Mouse (Mus musculus): ENCODE measurements around the gene Entpd1.

Gene Entpd1

GRCm38 (mm10) chr19:40628950-40629349 lies 16.8 kb downstream of the Entpd1 start:
- DNase-seq (ENCODE audit: extremely low spot score, low spot score): no peak

- no peak for DNase-seq (ENCODE audit: extremely low spot score, low spot score)
Measured at GRCm38 (mm10) chr19:40630096-40630495, 17.9 kb downstream of the Entpd1 start.

- no peak for DNase-seq (ENCODE audit: extremely low spot score, low spot score)
Measured at GRCm38 (mm10) chr19:40630606-40631005, 18.4 kb downstream of the Entpd1 start.

GRCm38 (mm10) chr19:40632193-40632592 lies 20.0 kb downstream of the Entpd1 start:
- DNase-seq (ENCODE audit: extremely low spot score, low spot score): no peak

- no peak for DNase-seq (ENCODE audit: extremely low spot score, low spot score)
Measured at GRCm38 (mm10) chr19:40632668-40633067, 20.5 kb downstream of the Entpd1 start.

GRCm38 (mm10) chr19:40633144-40633543 lies 21.0 kb downstream of the Entpd1 start:
- DNase-seq (ENCODE audit: extremely low spot score, low spot score): no peak

- DNase-seq (ENCODE audit: extremely low spot score, low spot score): no peak
Measured at GRCm38 (mm10) chr19:40637091-40637490, 24.9 kb downstream of the Entpd1 start.

- no peak for DNase-seq (ENCODE audit: extremely low spot score, low spot score)
Measured at GRCm38 (mm10) chr19:40637601-40638000, 25.4 kb downstream of the Entpd1 start.

DNA sequence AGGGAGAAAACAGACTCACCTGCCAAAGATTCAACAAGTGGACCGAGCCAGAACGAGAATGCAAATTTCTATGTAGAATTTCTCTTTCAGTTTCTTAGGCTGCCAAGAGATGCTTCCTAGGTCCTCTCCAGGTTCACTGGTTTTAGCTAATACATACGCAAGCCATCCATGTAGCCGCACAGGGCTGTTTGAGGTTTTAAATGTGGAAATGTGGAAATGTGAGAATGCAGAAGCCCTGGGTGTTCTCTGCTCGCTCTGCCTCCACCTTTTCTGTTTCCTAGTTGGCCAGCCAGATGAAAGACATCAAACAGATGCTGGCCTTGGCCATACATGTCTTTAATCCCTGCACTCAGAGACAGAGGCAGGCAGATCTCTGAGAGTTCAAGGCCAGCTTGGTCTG lies 26.4 kb downstream of the Entpd1 start:
- DNase-seq (ENCODE audit: extremely low spot score, low spot score): no peak

- no peak for DNase-seq (ENCODE audit: extremely low spot score, low spot score)
Measured at GRCm38 (mm10) chr19:40639729-40640304, 27.7 kb downstream of the Entpd1 start.

DNA sequence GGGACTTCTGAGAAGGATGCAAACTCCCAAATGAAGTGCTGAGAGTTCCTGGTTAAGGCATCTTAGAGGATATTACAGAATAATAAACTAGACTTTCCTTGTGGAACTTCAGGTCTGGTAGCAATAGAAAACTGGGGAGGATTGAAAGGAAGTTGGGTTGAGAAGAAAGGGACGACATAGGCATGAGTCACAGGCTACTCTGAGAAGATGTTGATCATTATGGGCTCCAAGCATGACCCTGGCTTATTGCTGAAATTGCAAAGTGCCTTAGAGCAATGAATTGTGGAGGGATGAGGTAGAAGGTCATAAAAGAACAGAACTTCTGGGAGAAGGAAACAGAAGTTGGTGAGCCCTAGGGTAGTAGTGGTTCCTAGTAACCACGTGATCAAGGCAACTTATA lies 28.6 kb downstream of the Entpd1 start:
- no peak for DNase-seq (ENCODE audit: extremely low spot score, low spot score)

DNA sequence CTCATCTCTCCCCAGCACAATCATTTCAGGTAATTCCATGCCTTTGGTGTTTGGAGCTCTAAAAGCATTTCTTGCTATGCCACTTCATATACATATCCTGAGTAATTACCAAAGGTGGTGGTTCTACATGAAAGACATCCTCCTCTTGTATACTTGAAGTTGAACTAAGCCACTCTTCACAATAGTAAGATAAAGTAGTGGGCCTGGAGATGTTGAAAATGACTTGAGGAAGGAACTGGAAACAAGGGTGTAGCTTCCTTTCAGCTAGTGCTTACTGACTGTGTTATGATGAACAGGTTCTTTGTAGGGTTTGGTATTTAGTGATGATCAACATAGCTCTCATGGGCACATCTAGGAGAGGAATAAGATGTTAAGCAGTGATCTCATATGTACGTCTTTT lies 31.7 kb downstream of the Entpd1 start:
- no peak for DNase-seq (ENCODE audit: extremely low spot score, low spot score)

GRCm38 (mm10) chr19:40646379-40646778 lies 34.2 kb downstream of the Entpd1 start:
- no peak for DNase-seq (ENCODE audit: extremely low spot score, low spot score)

GRCm38 (mm10) chr19:40647319-40648158 lies 35.4 kb downstream of the Entpd1 start:
- no peak for DNase-seq (ENCODE audit: extremely low spot score, low spot score)

DNA sequence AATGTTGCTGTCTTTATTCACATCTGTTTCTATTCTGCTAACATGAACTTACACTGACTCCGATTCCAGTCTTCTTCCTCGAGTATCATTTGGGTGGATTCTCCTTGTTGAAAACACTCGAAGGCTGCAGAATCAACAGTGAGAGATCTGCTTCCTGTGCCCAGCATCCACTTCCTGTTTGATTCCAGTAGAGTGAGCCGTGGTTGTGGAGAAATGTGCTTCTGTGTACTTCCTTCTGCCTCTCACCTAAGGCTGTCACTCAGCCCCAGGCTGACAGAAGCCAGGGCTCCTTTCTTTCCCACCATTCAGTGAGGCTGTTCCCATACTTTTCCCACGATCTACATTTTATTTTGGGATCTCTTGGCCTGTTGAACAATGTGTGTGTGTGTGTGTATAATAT lies 37.9 kb downstream of the Entpd1 start:
- no peak for DNase-seq (ENCODE audit: extremely low spot score, low spot score)

DNA sequence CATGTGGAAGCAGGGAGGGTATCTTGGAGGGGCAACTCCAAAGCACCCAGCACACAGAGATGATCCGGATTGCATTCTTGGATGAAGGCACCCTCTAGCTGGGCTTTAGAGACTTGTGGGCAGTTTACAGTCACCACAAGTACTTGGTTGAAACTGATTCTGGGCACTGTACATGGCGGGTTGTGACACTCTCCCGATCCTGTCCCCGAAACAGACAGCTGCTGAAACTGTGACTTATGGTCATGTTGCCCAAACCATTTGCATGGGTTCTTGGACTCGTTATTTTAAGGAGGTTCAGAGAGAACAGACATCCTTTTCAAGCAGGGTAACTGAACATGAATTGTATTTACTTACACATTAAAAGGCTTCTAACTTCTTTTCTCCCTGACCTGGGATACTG lies 44.0 kb downstream of the Entpd1 start:
- no peak for DNase-seq (ENCODE audit: extremely low spot score, low spot score)

DNA sequence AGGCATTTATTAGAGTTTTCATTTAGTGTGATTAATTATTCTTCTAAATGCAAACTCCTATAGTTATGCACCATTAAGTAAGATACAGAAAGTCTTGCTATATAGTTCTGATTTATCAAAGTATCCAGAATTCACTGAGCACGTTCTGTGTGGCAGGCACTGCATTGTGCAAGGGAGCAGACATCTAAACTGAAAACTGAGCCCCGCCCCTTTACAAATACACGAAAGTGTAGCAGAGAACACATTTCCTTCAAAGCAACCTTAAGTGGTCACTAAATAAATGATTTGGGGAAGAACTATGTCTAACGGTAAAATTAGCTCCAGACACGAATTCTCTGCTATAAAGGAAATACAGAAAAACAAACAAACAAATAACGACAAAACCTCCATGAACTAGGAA lies 46.1 kb downstream of the Entpd1 start:
- no peak for DNase-seq (ENCODE audit: extremely low spot score, low spot score)

DNA sequence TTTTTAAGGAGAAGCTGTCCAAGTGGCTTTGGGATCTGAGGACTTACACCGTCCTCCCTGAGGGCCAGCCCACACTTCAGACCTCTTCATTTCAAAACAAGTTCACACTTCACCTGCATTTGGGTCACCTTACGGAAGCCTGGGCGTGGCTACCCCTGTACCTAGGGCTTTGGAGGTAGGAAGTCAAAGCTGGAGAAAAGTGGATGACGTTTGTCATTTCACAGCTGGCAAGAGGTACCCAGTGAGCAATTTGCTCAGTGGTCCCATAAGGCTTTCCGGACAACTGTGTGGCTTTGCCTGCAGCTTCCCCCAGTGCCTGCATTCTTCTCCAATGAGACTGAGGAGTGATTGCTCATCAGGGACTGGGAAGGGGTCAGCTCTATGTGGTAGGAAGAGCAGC lies 46.8 kb downstream of the Entpd1 start:
- DNase-seq (ENCODE audit: extremely low spot score, low spot score): no peak

DNA sequence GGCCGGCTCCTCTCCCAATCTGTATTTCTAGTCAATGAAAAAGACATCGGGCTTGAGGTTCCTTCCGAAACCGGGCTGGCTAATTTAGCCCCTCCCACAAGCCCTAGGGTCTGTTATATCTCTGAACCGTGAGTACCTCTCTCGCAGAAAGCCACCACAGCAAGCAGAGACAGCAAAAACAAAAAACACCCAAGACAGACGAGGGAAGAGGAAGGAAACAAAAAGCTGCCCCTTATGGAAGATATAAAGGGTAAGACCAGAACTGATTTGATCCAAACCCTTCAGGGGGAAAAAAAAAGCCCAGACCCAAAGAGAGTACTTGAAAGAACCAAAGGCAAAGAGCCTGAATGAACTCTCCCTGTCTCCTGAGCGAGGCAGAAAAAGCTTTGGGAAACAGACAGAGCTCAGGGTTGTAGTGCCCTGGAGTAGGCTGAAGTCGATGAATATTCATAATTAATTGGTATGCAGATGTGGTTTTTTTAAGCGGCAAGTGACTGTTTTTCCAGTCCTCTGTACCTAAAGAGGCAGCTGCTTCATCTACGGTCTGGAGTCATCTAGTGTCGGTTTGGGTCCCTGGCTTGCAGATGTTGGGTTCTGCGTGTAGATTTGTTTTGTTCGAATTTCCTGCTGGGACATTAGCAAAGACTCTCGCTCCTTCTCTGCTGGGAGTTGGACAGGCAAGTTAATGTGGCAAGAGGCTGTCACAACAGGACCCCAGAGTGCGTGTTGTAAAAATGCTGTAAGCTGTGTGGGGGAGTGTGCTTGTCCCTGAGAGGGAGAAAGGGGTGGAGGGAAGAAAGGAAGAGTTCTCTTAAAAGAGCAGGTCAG lies 47.7 kb downstream of the Entpd1 start:
- DNase-seq (ENCODE audit: extremely low spot score, low spot score): no peak

GRCm38 (mm10) chr19:40660510-40660909 lies 48.3 kb downstream of the Entpd1 start:
- peak; percentile 48 for DNase-seq (ENCODE audit: extremely low spot score, low spot score)

DNA sequence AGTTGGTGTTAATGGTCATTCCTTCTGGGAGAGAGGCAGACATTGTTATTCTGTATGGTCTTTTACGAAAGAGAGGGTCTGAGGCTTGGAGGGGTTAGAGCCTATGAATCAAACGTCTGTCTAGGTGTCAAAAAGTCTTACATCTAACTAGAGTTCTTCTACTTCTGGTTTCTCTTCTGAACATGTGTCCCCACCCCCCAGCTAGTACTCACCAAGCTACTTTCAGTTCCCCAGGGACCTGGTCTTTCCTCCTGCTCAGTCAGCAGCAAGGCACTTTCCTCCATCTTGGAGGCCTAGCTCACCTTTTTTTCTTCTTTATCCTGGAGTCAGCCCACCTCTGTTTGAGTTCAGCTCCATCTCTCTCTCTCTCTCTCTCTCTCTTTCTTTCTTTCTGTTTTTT lies 48.9 kb downstream of the Entpd1 start:
- DNase-seq (ENCODE audit: extremely low spot score, low spot score): no peak

GRCm38 (mm10) chr19:40661874-40662273 lies 49.7 kb downstream of the Entpd1 start:
- DNase-seq (ENCODE audit: extremely low spot score, low spot score): no peak
